Mouse (Mus musculus) limb, embryonic 11.5 days (tissue): Measurements from ENCODE around the gene 5330417C22Rik. TPM values are rescaled to one million over a fixed set of nuclear protein-coding genes. Genes with fewer than 3 reads are reported as not detected.
"Not testable (repeated sequence)": the region's sequence is repeated elsewhere in the genome, so short reads cannot be mapped to it uniquely, and the experiment has no call there.

Experiments
- ATAC-seq: fragments of 200-750 bp; cut with Nextera tagmentation; 2 replicates; pipeline ENCODE4 v1.8.0; 2017; ENCODE audit warnings: low read depth; ENCODE audit not compliant: insufficient number of reproducible peaks, low FRiP score, low TSS enrichment
- DNase-seq: peaks from one replicate; pipeline ENCODE4 v3.0.0-alpha.2; 2015; ENCODE audit warnings: low spot score
- H3K27ac ChIP-seq: fragments of 300-500 bp; sonication (generic); replicated peaks from 2 replicates; pipeline ENCODE4 v1.5.1; 2014; ENCODE audit warnings: low read depth, mild to moderate bottlenecking, low read length
- H3K27me3 ChIP-seq: fragments of 300-500 bp; sonication (generic); 2 replicates; pipeline ENCODE4 v1.6.1; 2014; ENCODE audit warnings: mild to moderate bottlenecking, low read length, mixed read lengths; ENCODE audit not compliant: control insufficient read depth, insufficient read depth
- H3K36me3 ChIP-seq: fragments of 300-500 bp; sonication (generic); 2 replicates; pipeline ENCODE4 v1.6.1; 2014; ENCODE audit warnings: mild to moderate bottlenecking, low read length, moderate library complexity, mixed read lengths; ENCODE audit not compliant: control insufficient read depth, insufficient read depth
- H3K4me1 ChIP-seq: fragments of 300-500 bp; sonication (generic); 2 replicates; pipeline ENCODE4 v1.6.1; 2014; ENCODE audit warnings: low read length, mixed read lengths; ENCODE audit not compliant: control insufficient read depth, insufficient read depth
- H3K4me2 ChIP-seq: fragments of 300-500 bp; sonication (generic); 2 replicates; pipeline ENCODE4 v1.6.1; 2014; ENCODE audit warnings: low read depth, mild to moderate bottlenecking, moderate library complexity; ENCODE audit not compliant: severe bottlenecking
- H3K4me3 ChIP-seq: fragments of 300-500 bp; sonication (generic); 2 replicates; pipeline ENCODE4 v1.5.1; 2014; ENCODE audit warnings: low read depth, low read length
- H3K9ac ChIP-seq: fragments of 300-500 bp; sonication (generic); 2 replicates; pipeline ENCODE4 v1.6.1; 2014; ENCODE audit warnings: mild to moderate bottlenecking, low read length
- H3K9me3 ChIP-seq: fragments of 300-500 bp; sonication (generic); 2 replicates; pipeline ENCODE4 v1.6.1; 2016; ENCODE audit warnings: low read length; ENCODE audit not compliant: control insufficient read depth
- WGBS: fragments of 180-500 bp; shearing (Covaris S2); extraction: QIAGEN DNeasy Blood & Tissue Kit; methylation state at CpG from one replicate; pipeline ENCODE4 v1.1.7; 2014; 5-methylcytosine and 5-hydroxymethylcytosine counted together
- polyA plus RNA-seq: library from polyadenylated mRNA; unstranded; fragments of >200 nt; fragmentation: Nextera tagmentation; extraction: Ambion mirVana; gene quantifications from 2 replicates; pipeline ENCODE4 v1.2.1, GENCODE M21; 2014

Gene 5330417C22Rik
- polyA plus RNA-seq, result 0.21 and 0.34 TPM in 2 replicates

DNA sequence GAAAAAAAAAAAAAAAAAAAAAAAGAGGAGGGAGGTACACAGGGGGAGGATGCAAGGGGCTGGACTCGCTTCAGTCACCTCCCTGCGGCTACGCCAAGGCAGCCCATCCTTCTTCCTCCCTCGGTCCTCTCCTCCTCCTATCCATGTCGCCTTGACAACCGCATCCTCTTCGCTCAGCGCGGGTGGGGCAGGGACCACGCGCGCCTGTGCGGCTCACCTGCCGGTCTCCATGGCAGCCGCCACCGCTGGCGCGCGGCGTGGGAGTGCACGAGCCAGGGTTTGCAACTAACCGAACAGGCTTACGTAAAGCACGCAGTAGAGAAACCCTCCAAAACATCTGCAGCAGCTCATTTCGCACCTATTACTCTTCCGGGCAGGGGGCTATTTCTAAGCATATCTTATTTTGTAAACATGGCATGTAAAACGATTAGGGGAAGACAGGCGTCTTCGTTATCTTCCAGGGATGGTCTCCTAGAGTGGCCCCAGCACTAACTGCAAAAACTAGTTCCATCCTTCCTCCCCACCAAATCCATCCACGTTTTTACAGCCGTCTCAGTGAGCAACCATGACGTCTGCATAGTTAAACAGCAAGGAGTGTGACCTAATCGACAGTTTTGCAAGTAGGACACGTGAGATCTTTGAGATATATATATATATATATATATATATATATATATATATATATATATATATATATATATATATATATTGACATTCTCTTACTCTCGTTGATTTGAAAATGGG lies at the start of gene 5330417C22Rik:
Gene 5330417C22Rik (minus strand): TSS at position 20 of the 744 bp plus-strand sequence.
- H3K36me3 ChIP-seq, result no peaks in the 10 kb centered on the region
- 2% methylated on average over 35 of the region's 35 CpGs for WGBS
- peak; percentile 77 for ATAC-seq
- 0 out of 2 replicates have a peak, but pooled peaks cover 2% of the 10 kb centered on the region for H3K4me1 ChIP-seq
- DNase-seq, result peak; percentile 58
- H3K9me3 ChIP-seq, result no peaks in the 10 kb centered on the region
- H3K27me3 ChIP-seq, result peaks cover 16% of the 10 kb centered on the region
- H3K27ac ChIP-seq, result no peak within 1 kb of the TSS
- peak within 1 kb of the TSS; percentile 13; the same call in 1 of the 2 replicates for H3K9ac ChIP-seq
- peak within 1 kb of the TSS; percentile 38 for H3K4me3 ChIP-seq
- peak within 1 kb of the TSS; percentile 84 for H3K4me2 ChIP-seq

DNA sequence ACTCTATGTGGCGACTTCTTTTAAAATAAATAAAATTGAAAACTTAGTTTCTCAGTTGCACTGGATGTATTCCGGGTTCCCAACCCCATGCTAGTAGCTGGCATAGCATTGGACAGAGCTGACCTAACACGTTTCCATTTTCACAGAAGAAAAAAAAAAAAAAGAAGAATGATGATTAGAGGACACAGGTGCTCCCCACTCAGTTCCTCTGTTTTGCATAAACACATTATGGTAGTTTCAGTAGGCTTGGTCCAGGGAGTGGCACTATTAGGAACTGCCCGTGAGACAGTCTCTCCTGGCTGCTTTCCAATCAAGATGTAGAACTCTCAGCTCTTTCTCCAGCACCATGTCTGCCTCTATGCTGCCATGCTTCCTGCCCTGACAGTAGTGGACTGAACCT lies 48.2 kb upstream of the 5330417C22Rik start:
- no peak overlapping the region for H3K9ac ChIP-seq
- no peaks in the 10 kb centered on the region for H3K4me1 ChIP-seq
- no peaks in the 10 kb centered on the region for H3K36me3 ChIP-seq
- H3K9me3 ChIP-seq, result no peaks in the 10 kb centered on the region
- no peaks in the 10 kb centered on the region for H3K27me3 ChIP-seq
- H3K4me2 ChIP-seq, result no peak overlapping the region
- H3K27ac ChIP-seq, result no peak overlapping the region
- 77% methylated on average over 4 of the region's 4 CpGs for WGBS
- ATAC-seq (no peak), DNase-seq (no peak)
- no peak overlapping the region for H3K4me3 ChIP-seq

DNA sequence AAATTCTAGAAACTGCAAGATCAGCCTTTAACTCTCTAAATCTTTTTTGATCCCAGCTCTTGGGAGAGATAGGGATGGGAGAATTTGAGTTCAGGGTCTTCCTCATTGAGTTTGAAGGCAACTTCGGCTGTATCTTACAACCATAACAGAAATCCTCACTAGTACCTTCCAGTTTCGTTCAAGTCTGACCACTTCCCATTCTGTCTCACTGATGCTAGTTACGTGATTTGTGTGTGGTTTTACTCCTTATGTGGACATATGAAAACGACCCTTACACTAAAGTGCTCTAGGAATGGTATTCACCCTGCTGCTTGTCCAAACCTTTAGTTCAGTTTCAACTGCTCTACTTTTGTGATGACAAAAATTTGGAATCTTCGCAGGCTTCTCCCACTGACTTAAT lies 37.7 kb upstream of the 5330417C22Rik start:
- H3K4me3 ChIP-seq, result no peak overlapping the region
- ATAC-seq (no peak), DNase-seq (no peak)
- H3K4me1 ChIP-seq, result 0 out of 2 replicates have a peak, but pooled peaks cover 5% of the 10 kb centered on the region
- WGBS, result 88% methylated on average over 5 of the region's 5 CpGs
- H3K9ac ChIP-seq, result no peak overlapping the region
- no peaks in the 10 kb centered on the region for H3K27me3 ChIP-seq
- no peak overlapping the region for H3K4me2 ChIP-seq
- H3K36me3 ChIP-seq, result no peaks in the 10 kb centered on the region
- no peak overlapping the region for H3K27ac ChIP-seq
- no peaks in the 10 kb centered on the region for H3K9me3 ChIP-seq

DNA sequence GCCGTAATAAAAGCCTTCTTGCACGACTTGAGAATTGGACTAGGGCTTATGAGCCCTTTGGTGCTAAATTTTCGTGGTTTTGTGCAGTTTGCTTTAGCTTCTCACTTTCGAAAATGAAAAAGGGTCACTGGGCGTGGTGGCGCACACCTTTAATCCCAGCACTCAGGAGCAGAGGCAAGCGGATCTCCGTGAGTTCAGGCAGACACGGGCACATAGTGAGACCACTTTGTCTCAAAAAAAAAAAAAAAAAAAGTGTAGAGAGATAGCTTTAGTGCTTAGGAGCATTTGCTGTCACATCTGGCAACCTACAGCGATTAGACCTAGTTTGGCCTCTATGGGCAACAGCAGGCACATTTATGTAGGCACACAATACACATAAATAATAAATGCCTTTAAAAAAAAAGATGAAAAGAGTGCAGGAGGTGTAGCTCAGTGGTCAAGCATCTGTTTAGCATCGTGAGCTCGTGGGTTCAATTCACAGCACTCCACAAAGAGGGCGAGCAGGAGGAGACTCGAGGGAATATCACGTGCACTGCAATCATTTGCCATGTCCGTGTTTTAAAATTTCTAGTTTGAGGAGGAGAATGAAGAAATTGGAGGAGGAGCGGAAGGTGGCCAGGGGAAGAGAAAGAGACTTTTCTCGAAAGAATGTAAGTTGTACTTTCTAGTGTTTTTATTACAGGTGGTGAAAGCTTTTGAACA lies 36.1 kb upstream of the 5330417C22Rik start:
- ATAC-seq (no peak), DNase-seq (no peak)

GRCm38 (mm10) chr3:108571443-108572294 lies 35.3 kb upstream of the 5330417C22Rik start, which contains the start of gene Taf13:
Gene Taf13 (plus strand): TSS chr3:108571698.
- under 1% methylated on average over 42 of the region's 42 CpGs for WGBS
- Histone ChIP-seq H3K9ac (peak within 1 kb of the TSS; percentile 82), H3K4me3 (peak within 1 kb of the TSS; percentile 63), H3K27ac (no peak within 1 kb of the TSS), H3K36me3 (no peaks in the 10 kb centered on the region), H3K27me3 (no peaks in the 10 kb centered on the region), H3K4me2 (peak within 1 kb of the TSS; percentile 77), H3K9me3 (no peaks in the 10 kb centered on the region), H3K4me1 (0 out of 2 replicates have a peak, but pooled peaks cover 5% of the 10 kb centered on the region)
- DNase-seq (peak; percentile 96), ATAC-seq (peak; percentile 98)

More for the DNA sequence above, 36.1 kb upstream of the 5330417C22Rik start:
- peak overlapping the region; percentile 82 for H3K9ac ChIP-seq
- H3K36me3 ChIP-seq, result no peaks in the 10 kb centered on the region
- H3K27ac ChIP-seq, result no peak overlapping the region
- WGBS, result 51% methylated on average over 18 of the region's 18 CpGs
- no peaks in the 10 kb centered on the region for H3K9me3 ChIP-seq
- peak overlapping the region; percentile 63 for H3K4me3 ChIP-seq
- 0 out of 2 replicates have a peak, but pooled peaks cover 5% of the 10 kb centered on the region for H3K4me1 ChIP-seq
- peak overlapping the region; percentile 77 for H3K4me2 ChIP-seq
- no peaks in the 10 kb centered on the region for H3K27me3 ChIP-seq

GRCm38 (mm10) chr3:108570813-108571212 lies 34.5 kb upstream of the 5330417C22Rik start:
- Histone ChIP-seq H3K27ac (no peak overlapping the region), H3K4me3 (peak overlapping the region; percentile 63), H3K27me3 (no peaks in the 10 kb centered on the region), H3K9ac (no peak overlapping the region), H3K9me3 (no peaks in the 10 kb centered on the region), H3K4me1 (0 out of 2 replicates have a peak, but pooled peaks cover 5% of the 10 kb centered on the region), H3K4me2 (peak overlapping the region; percentile 77), H3K36me3 (no peaks in the 10 kb centered on the region)
- 89% methylated on average over 14 of the region's 14 CpGs for WGBS
- DNase-seq, result no peak
- ATAC-seq, result no peak

GRCm38 (mm10) chr3:108569636-108570035 lies 33.3 kb upstream of the 5330417C22Rik start:
- not testable (repeated sequence) for H3K4me3 ChIP-seq, H3K9me3 ChIP-seq, H3K27ac ChIP-seq, H3K27me3 ChIP-seq, H3K4me1 ChIP-seq, ATAC-seq, H3K4me2 ChIP-seq, H3K9ac ChIP-seq, H3K36me3 ChIP-seq, DNase-seq
- 48% methylated on average over 2 of the region's 3 CpGs for WGBS
